Mouse (Mus musculus): ENCODE data around the gene Ifit1bl1.

- no peak for TF ChIP-seq CTCF (IDR thresholded peaks at IDR 0.05; ENCODE audit: insufficient read depth, low read depth, low read length)
- TF ChIP-seq POLR2A (IDR thresholded peaks at IDR 0.05; ENCODE audit: insufficient read depth, low read depth, low read length): no peak
Observed at GRCm38 (mm10) chr19:34623781-34624180, 22.0 kb upstream of the Ifit1bl1 start.

Measured in olfactory bulb, adult 2 months (tissue).